Mouse (Mus musculus) duodenum, adult 2 months (tissue): ENCODE results near the gene Bfar. TPM values are rescaled to one million over a fixed set of nuclear protein-coding genes. Genes with fewer than 3 reads are reported as not detected.

ENCODE experiments used
- polyA plus RNA-seq: library from polyadenylated mRNA; depleted of rRNA; stranded (reverse); fragments of >200 nt; gene quantifications from 2 replicates; pipeline ENCODE4 v1.2.3, GENCODE M21; 2012; ENCODE audit warnings: low replicate concordance; rRNA removed

Gene Bfar
- polyA plus RNA-seq: 12.1 and 13.4 TPM in 2 replicates

GRCm38 (mm10) chr16:13671685-13672385, at the start of gene Bfar, which contains the start of gene 3110001I22Rik:
Gene Bfar (plus strand): TSS chr16:13671858.
Gene 3110001I22Rik (plus strand): TSS chr16:13671929.

GRCm38 (mm10) chr16:13667878-13668343, 3.7 kb upstream of the Bfar start, which contains the start of gene Parn:
Gene Parn (minus strand): TSS chr16:13668170.

GRCm38 (mm10) chr16:13730285-13731255, 58.9 kb downstream of the Bfar start, which contains the start of gene Pla2g10:
Gene Pla2g10 (minus strand): TSS chr16:13730983.

Other genes starting within 250 kb of the Bfar start
- gene Parn, start 3.7 kb upstream of the Bfar start, polyA plus RNA-seq: 4.6 and 5.6 TPM in 2 replicates
- gene 3110001I22Rik, start 71 bp downstream of the Bfar start, polyA plus RNA-seq: 0.15 and 0.36 TPM in 2 replicates
- 6.5 and 9.9 TPM in 2 replicates for gene Pla2g10, start 59.1 kb downstream of the Bfar start, polyA plus RNA-seq
- 2.8 and 3.6 TPM in 2 replicates for gene Rrn3, start 108.8 kb downstream of the Bfar start, polyA plus RNA-seq
- gene Ntan1, start 147.0 kb downstream of the Bfar start, polyA plus RNA-seq: 26.7 and 31.4 TPM in 2 replicates
- gene Pdxdc1, start 231.3 kb downstream of the Bfar start, polyA plus RNA-seq: 64.3 and 91.1 TPM in 2 replicates
- gene Mpv17l, start 231.3 kb downstream of the Bfar start, polyA plus RNA-seq: 0.36 and 4.1 TPM in 2 replicates